Mouse (Mus musculus): ENCODE results near the gene A030005K14Rik.

A030005K14Rik gene

DNA sequence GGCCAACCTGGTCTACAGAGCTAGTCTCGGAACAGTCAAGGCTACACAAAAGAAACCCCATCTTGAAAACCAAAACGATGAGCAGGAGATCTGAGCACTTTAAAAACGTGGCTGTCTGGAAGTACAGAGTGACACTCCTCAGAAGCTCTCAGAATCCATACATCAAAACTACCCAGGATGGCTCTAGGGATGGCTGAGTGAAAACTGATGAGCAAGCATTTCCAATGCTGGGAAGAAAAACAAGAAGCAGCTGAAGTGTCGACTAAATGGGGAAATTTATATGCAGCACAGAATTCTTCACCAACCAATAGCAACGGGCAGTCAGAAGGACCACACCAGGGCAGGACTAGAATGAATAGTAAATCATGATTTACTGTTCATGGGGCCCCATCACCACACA, 24.7 kb downstream of the A030005K14Rik start:
- no peak for DNase-seq

- DNase-seq = no peak
Measured at GRCm38 (mm10) chr1:83032508-83032907, 26.7 kb downstream of the A030005K14Rik start.

DNA sequence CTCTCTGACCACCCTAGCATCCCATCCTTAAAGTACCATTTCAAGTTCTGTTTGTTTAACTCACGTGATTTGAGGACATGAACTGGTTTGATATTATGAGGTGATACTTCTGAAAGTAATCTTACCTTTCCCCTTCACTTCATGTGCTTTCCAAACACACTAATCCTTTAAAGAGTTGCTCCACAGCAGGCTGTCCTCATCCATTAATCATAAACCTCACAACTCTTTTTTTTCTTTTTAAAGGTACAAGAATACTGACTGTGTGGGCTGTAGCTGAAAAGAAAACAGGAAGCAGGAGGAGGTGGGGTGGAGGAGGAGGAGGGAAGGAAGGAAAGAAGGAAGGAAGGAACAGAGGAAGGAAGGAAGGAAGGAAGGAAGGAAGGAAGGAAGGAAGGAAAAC, 27.2 kb downstream of the A030005K14Rik start:
- no peak for DNase-seq

GRCm38 (mm10) chr1:83016556-83016955, 42.6 kb downstream of the A030005K14Rik start:
- no peak for DNase-seq

GRCm38 (mm10) chr1:83015329-83015879, 43.8 kb downstream of the A030005K14Rik start:
- DNase-seq = no peak

- DNase-seq = no peak
Measured at GRCm38 (mm10) chr1:83014477-83014876, 44.7 kb downstream of the A030005K14Rik start.
